Mouse (Mus musculus) kidney, embryonic 14.5 days (tissue): ENCODE measurements around the gene Lin37. TPM values are rescaled to one million over a fixed set of nuclear protein-coding genes. Genes with fewer than 3 reads are reported as not detected.

Experiments used
- ATAC-seq: fragments of 200-750 bp; cut with Nextera tagmentation; 2 replicates; pipeline ENCODE4 v1.8.0; 2017; ENCODE audit warnings: moderate number of reproducible peaks, mild to moderate bottlenecking, moderate TSS enrichment, moderate library complexity; ENCODE audit not compliant: low FRiP score, low TSS enrichment
- H3K27ac ChIP-seq: fragments of 300-500 bp; sonication (generic); 2 replicates; pipeline ENCODE4 v1.5.1; 2014; ENCODE audit warnings: low read depth, mild to moderate bottlenecking, low read length, moderate library complexity, mixed read lengths
- H3K27me3 ChIP-seq: fragments of 300-500 bp; sonication (generic); 2 replicates; pipeline ENCODE4 v1.6.1; 2014; ENCODE audit warnings: mild to moderate bottlenecking, low read length; ENCODE audit not compliant: control insufficient read depth, insufficient read depth
- H3K36me3 ChIP-seq: fragments of 300-500 bp; sonication (generic); 2 replicates; pipeline ENCODE4 v1.6.1; 2014; ENCODE audit warnings: low read length, mixed read lengths; ENCODE audit not compliant: control insufficient read depth, insufficient read depth
- H3K4me1 ChIP-seq: fragments of 300-500 bp; sonication (generic); 2 replicates; pipeline ENCODE4 v1.6.1; 2014; ENCODE audit warnings: low read length, mixed read lengths; ENCODE audit not compliant: control insufficient read depth, insufficient read depth
- H3K4me2 ChIP-seq: fragments of 300-500 bp; sonication (generic); replicated peaks from 2 replicates; pipeline ENCODE4 v1.6.1; 2014; ENCODE audit warnings: low read depth, mild to moderate bottlenecking, low read length
- H3K4me3 ChIP-seq: fragments of 300-500 bp; sonication (generic); 2 replicates; pipeline ENCODE4 v1.5.1; 2014; ENCODE audit warnings: mild to moderate bottlenecking, low read length
- H3K9ac ChIP-seq: fragments of 300-500 bp; sonication (generic); 2 replicates; pipeline ENCODE4 v1.6.1; 2014; ENCODE audit warnings: low read depth, mild to moderate bottlenecking, low read length, moderate library complexity
- H3K9me3 ChIP-seq: fragments of 300-500 bp; sonication (generic); 2 replicates; pipeline ENCODE4 v1.6.1; 2016; ENCODE audit warnings: low read length; ENCODE audit not compliant: control insufficient read depth
- WGBS: fragments of 180-500 bp; shearing (Covaris S2); extraction: QIAGEN DNeasy Blood & Tissue Kit; methylation state at CpG from one replicate; pipeline ENCODE4 v1.1.7; 2014; 5-methylcytosine and 5-hydroxymethylcytosine counted together
- polyA plus RNA-seq: library from polyadenylated mRNA; unstranded; fragments of >200 nt; fragmentation: Nextera tagmentation; extraction: Ambion mirVana; gene quantifications from 2 replicates; pipeline ENCODE4 v1.2.1, GENCODE M21; 2014

Gene Lin37
- polyA plus RNA-seq, 1 experiment from 2014 or later = 38.5 TPM

GRCm38 (mm10) chr7:30550603-30551002, 9.0 kb downstream of the Lin37 start:
- Histone ChIP-seq H3K9me3 (no peaks in the 10 kb centered on the region), H3K9ac (no peak overlapping the region), H3K4me2 (no peak overlapping the region), H3K4me1 (peaks cover 8% of the 10 kb centered on the region; the same call in 1 of the 2 replicates), H3K27ac (no peak overlapping the region), H3K4me3 (no peak overlapping the region), H3K27me3 (no peaks in the 10 kb centered on the region), H3K36me3 (peaks cover 44% of the 10 kb centered on the region)
- no peak for ATAC-seq
- WGBS = 93% methylated on average over 1 of the region's 1 CpGs

DNA sequence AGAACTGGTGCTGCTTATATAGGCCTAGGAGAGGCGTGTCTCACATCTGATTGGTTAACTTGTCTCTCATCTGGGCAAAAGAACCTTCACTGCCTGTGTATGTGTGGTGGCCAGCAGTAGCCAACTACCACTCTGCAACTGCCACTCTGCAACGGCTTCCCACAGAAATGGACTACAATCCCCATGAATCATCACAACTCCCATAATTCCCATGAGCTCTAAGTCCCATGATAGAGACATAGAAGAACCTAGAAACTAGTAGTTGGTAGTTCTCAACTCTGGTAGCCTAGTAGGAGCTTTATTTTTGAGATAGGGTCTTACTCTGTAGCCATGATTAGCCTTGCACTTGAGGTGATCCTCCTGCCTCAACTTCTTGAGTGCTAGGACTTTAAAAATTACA, 9.8 kb downstream of the Lin37 start:
- ATAC-seq = no peak
- no peak overlapping the region for H3K9ac ChIP-seq
- H3K27me3 ChIP-seq = no peaks in the 10 kb centered on the region
- H3K4me3 ChIP-seq = no peak overlapping the region
- no peaks in the 10 kb centered on the region for H3K9me3 ChIP-seq
- H3K27ac ChIP-seq = no peak overlapping the region
- H3K36me3 ChIP-seq = peaks cover 41% of the 10 kb centered on the region
- 98% methylated on average over 2 of the region's 2 CpGs for WGBS
- H3K4me1 ChIP-seq = peaks cover 8% of the 10 kb centered on the region; the same call in 1 of the 2 replicates
- no peak overlapping the region for H3K4me2 ChIP-seq

DNA sequence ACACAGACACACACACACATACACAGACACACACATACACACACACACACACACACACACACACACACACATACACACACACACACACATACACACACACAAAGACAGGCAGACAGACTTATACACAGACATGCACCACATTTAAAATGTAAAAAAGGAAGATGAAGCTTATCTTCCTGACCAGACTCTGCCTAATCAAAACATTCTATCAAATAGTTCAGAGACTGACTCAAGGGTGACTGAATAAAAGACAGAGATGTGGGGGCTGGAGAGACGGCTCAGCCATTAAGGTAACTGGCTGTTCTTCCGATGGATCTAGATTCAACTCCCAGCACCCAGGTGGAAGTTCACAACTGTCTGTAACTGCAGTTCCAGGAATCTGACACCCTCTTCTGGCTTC, 15.3 kb downstream of the Lin37 start:
- Histone ChIP-seq H3K4me1 (no peaks in the 10 kb centered on the region), H3K9me3 (no peaks in the 10 kb centered on the region), H3K27ac (no peak overlapping the region), H3K4me3 (no peak overlapping the region), H3K36me3 (peaks cover 66% of the 10 kb centered on the region), H3K4me2 (no peak overlapping the region), H3K27me3 (no peaks in the 10 kb centered on the region), H3K9ac (no peak overlapping the region)
- WGBS = 87% methylated on average over 2 of the region's 2 CpGs
- ATAC-seq = no peak

- H3K36me3 ChIP-seq = peaks cover 44% of the 10 kb centered on the region
- H3K27ac ChIP-seq = no peak overlapping the region
- no peak overlapping the region for H3K9ac ChIP-seq
- no peak overlapping the region for H3K4me3 ChIP-seq
- WGBS = 89% methylated on average over 7 of the region's 7 CpGs
- no peaks in the 10 kb centered on the region for H3K9me3 ChIP-seq
- no peak for ATAC-seq
- H3K4me2 ChIP-seq = no peak overlapping the region
- no peaks in the 10 kb centered on the region for H3K27me3 ChIP-seq
- H3K4me1 ChIP-seq = 0 out of 2 replicates have a peak, but pooled peaks cover under 1% of the 10 kb centered on the region
Measured at GRCm38 (mm10) chr7:30540572-30540971, 19.1 kb downstream of the Lin37 start.

GRCm38 (mm10) chr7:30534633-30535577, 24.7 kb downstream of the Lin37 start, which contains the start of gene Arhgap33:
Gene Arhgap33 (minus strand): TSS chr7:30535060.
- H3K36me3 ChIP-seq = peaks cover 34% of the 10 kb centered on the region

GRCm38 (mm10) chr7:30533941-30534632, 25.6 kb downstream of the Lin37 start:
- peak overlapping the region; percentile 47 for H3K27ac ChIP-seq

More at GRCm38 (mm10) chr7:30534633-30535577, 24.7 kb downstream of the Lin37 start, which contains the start of gene Arhgap33:
- H3K4me3 ChIP-seq = peak within 1 kb of the TSS; percentile 73
- ATAC-seq = peak; percentile 93
- peak within 1 kb of the TSS; percentile 47 for H3K27ac ChIP-seq
- H3K9ac ChIP-seq = peak within 1 kb of the TSS; percentile 78
- WGBS = under 1% methylated on average over 55 of the region's 84 CpGs
- H3K4me2 ChIP-seq = peak within 1 kb of the TSS; percentile 92
- no peaks in the 10 kb centered on the region for H3K9me3 ChIP-seq
- H3K4me1 ChIP-seq = peaks cover 18% of the 10 kb centered on the region
- no peaks in the 10 kb centered on the region for H3K27me3 ChIP-seq

DNA sequence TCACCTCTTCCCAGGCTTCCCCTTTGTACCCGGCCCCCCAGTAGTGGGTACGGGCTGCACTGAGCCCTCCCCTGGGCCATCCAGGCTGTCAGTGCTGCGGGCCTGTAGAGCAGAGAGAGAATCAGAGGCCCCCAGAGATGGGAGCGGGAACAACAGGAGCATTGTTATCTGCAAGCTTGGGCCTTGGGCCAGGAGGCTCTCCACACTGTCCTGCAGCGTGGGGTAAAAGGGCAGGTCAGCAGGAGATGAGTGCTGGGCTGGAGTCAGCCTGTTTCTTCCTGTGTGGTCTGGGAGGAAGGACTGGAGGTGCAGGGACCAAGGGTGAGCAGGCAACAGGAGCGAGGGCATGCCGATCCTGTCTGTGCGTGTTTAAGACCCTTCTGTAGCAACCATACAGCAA, 26.7 kb downstream of the Lin37 start:
- 43% methylated on average over 8 of the region's 8 CpGs for WGBS
- Histone ChIP-seq H3K4me2 (no peak overlapping the region), H3K27me3 (no peaks in the 10 kb centered on the region), H3K36me3 (peaks cover 43% of the 10 kb centered on the region), H3K27ac (no peak overlapping the region), H3K4me3 (0 out of 2 replicates have a peak overlapping the region, but pooled peaks have one; percentile 73), H3K4me1 (peaks cover 18% of the 10 kb centered on the region), H3K9ac (peak overlapping the region; percentile 28; the same call in 1 of the 2 replicates), H3K9me3 (no peaks in the 10 kb centered on the region)
- no peak for ATAC-seq

More at GRCm38 (mm10) chr7:30533941-30534632, 25.6 kb downstream of the Lin37 start:
- Histone ChIP-seq H3K9me3 (no peaks in the 10 kb centered on the region), H3K9ac (peak overlapping the region; percentile 78), H3K4me3 (peak overlapping the region; percentile 73), H3K36me3 (peaks cover 36% of the 10 kb centered on the region), H3K4me1 (peaks cover 18% of the 10 kb centered on the region), H3K27me3 (no peaks in the 10 kb centered on the region), H3K4me2 (peak overlapping the region; percentile 92)
- 10% methylated on average over 25 of the region's 26 CpGs for WGBS
- ATAC-seq = peak; percentile 47

GRCm38 (mm10) chr7:30531291-30531815, 28.3 kb downstream of the Lin37 start:
- Histone ChIP-seq H3K4me2 (no peak overlapping the region), H3K9me3 (no peaks in the 10 kb centered on the region), H3K4me3 (no peak overlapping the region), H3K27ac (no peak overlapping the region), H3K4me1 (peaks cover 25% of the 10 kb centered on the region), H3K36me3 (peaks cover 50% of the 10 kb centered on the region), H3K9ac (no peak overlapping the region), H3K27me3 (no peaks in the 10 kb centered on the region)
- no peak for ATAC-seq
- 77% methylated on average over 9 of the region's 9 CpGs for WGBS
